Mouse (Mus musculus) heart, embryonic 10.5 days (tissue): Measurements from ENCODE around the gene Pex5l. TPM values are rescaled to one million over a fixed set of nuclear protein-coding genes. Genes with fewer than 3 reads are reported as not detected.

Experiments used
- DNase-seq: peaks from one replicate; pipeline ENCODE4 v3.0.0-alpha.2; 2017; ENCODE audit warnings: low spot score
- H3K27ac ChIP-seq: fragments of 300-500 bp; sonication (generic); 2 replicates; pipeline ENCODE4 v1.5.1; 2016; ENCODE audit warnings: mild to moderate bottlenecking
- H3K27me3 ChIP-seq: fragments of 300-500 bp; sonication (generic); 2 replicates; pipeline ENCODE4 v1.6.1; 2016; ENCODE audit warnings: mild to moderate bottlenecking; ENCODE audit not compliant: poor library complexity, insufficient read depth, severe bottlenecking
- H3K36me3 ChIP-seq: fragments of 300-500 bp; sonication (generic); 2 replicates; pipeline ENCODE4 v1.6.1; 2016; ENCODE audit warnings: mild to moderate bottlenecking, moderate library complexity
- H3K4me1 ChIP-seq: fragments of 300-500 bp; sonication (generic); 2 replicates; pipeline ENCODE4 v1.6.1; 2016; ENCODE audit warnings: mild to moderate bottlenecking
- H3K4me3 ChIP-seq: fragments of 300-500 bp; sonication (generic); 2 replicates; pipeline ENCODE4 v1.5.1; 2016; ENCODE audit warnings: mild to moderate bottlenecking, moderate library complexity
- H3K9me3 ChIP-seq: fragments of 300-500 bp; sonication (generic); 2 replicates; pipeline ENCODE4 v1.6.1; 2016; ENCODE audit warnings: mild to moderate bottlenecking, moderate library complexity
- WGBS: fragments of 180-500 bp; shearing (Covaris S2); methylation state at CpG from one replicate; pipeline ENCODE4 v1.1.7; 2016; 5-methylcytosine and 5-hydroxymethylcytosine counted together
- polyA plus RNA-seq: library from polyadenylated mRNA; unstranded; fragments of >200 nt; fragmentation: Nextera tagmentation; extraction: Ambion mirVana; gene quantifications from 2 replicates; pipeline ENCODE4 v1.2.1, GENCODE M21; 2016

The Pex5l gene
- polyA plus RNA-seq, 1 experiment from 2014 or later = 0.14 TPM

- 58% methylated on average over 4 of the region's 4 CpGs for WGBS
- H3K27me3 ChIP-seq = no peaks in the 10 kb centered on the region
- no peak for DNase-seq
- no peaks in the 10 kb centered on the region for H3K9me3 ChIP-seq
- no peak overlapping the region for H3K27ac ChIP-seq
- H3K36me3 ChIP-seq = no peaks in the 10 kb centered on the region
- peaks cover under 1% of the 10 kb centered on the region; the same call in 1 of the 2 replicates for H3K4me1 ChIP-seq
- no peak overlapping the region for H3K4me3 ChIP-seq
Observed at GRCm38 (mm10) chr3:33088276-33088675, 54.8 kb downstream of the Pex5l start.

GRCm38 (mm10) chr3:33082806-33083338 is 60.2 kb downstream of the Pex5l start:
- Histone ChIP-seq H3K27ac (no peak overlapping the region), H3K27me3 (no peaks in the 10 kb centered on the region), H3K4me1 (peaks cover 9% of the 10 kb centered on the region; the same call in 1 of the 2 replicates), H3K9me3 (no peaks in the 10 kb centered on the region), H3K4me3 (peak overlapping the region; percentile 34), H3K36me3 (no peaks in the 10 kb centered on the region)
- 18% methylated on average over 8 of the region's 8 CpGs for WGBS
- DNase-seq = peak; percentile 72

- H3K27me3 ChIP-seq = no peaks in the 10 kb centered on the region
- no peak for DNase-seq
- no peaks in the 10 kb centered on the region for H3K9me3 ChIP-seq
- H3K27ac ChIP-seq = no peak overlapping the region
- 84% methylated on average over 4 of the region's 4 CpGs for WGBS
- no peak overlapping the region for H3K4me3 ChIP-seq
- H3K36me3 ChIP-seq = no peaks in the 10 kb centered on the region
- H3K4me1 ChIP-seq = peaks cover 9% of the 10 kb centered on the region; the same call in 1 of the 2 replicates
Observed at GRCm38 (mm10) chr3:33081793-33082192, 61.3 kb downstream of the Pex5l start.

- no peaks in the 10 kb centered on the region for H3K36me3 ChIP-seq
- H3K4me3 ChIP-seq = no peak overlapping the region
- H3K27ac ChIP-seq = no peak overlapping the region
- no peaks in the 10 kb centered on the region for H3K27me3 ChIP-seq
- 87% methylated on average over 1 of the region's 1 CpGs for WGBS
- peaks cover 9% of the 10 kb centered on the region; the same call in 1 of the 2 replicates for H3K4me1 ChIP-seq
- DNase-seq = no peak
- H3K9me3 ChIP-seq = no peaks in the 10 kb centered on the region
Observed at GRCm38 (mm10) chr3:33079658-33080057, 63.4 kb downstream of the Pex5l start.

- DNase-seq = no peak
- H3K4me3 ChIP-seq = no peak overlapping the region
- H3K27ac ChIP-seq = no peak overlapping the region
- no peaks in the 10 kb centered on the region for H3K27me3 ChIP-seq
- 82% methylated on average over 3 of the region's 3 CpGs for WGBS
- H3K4me1 ChIP-seq = peaks cover 9% of the 10 kb centered on the region; the same call in 1 of the 2 replicates
- no peaks in the 10 kb centered on the region for H3K9me3 ChIP-seq
- H3K36me3 ChIP-seq = no peaks in the 10 kb centered on the region
Observed at GRCm38 (mm10) chr3:33079171-33079570, 63.9 kb downstream of the Pex5l start.

- H3K4me3 ChIP-seq = no peak overlapping the region
- H3K27me3 ChIP-seq = no peaks in the 10 kb centered on the region
- no peaks in the 10 kb centered on the region for H3K36me3 ChIP-seq
- 78% methylated on average over 2 of the region's 2 CpGs for WGBS
- no peaks in the 10 kb centered on the region for H3K9me3 ChIP-seq
- H3K4me1 ChIP-seq = no peaks in the 10 kb centered on the region
- H3K27ac ChIP-seq = no peak overlapping the region
- no peak for DNase-seq
Observed at GRCm38 (mm10) chr3:33075696-33076095, 67.4 kb downstream of the Pex5l start.

GRCm38 (mm10) chr3:33074266-33074981 is 68.6 kb downstream of the Pex5l start:
- WGBS = 63% methylated on average over 10 of the region's 10 CpGs
- Histone ChIP-seq H3K4me3 (no peak overlapping the region), H3K36me3 (no peaks in the 10 kb centered on the region), H3K27ac (no peak overlapping the region), H3K4me1 (no peaks in the 10 kb centered on the region), H3K9me3 (no peaks in the 10 kb centered on the region), H3K27me3 (no peaks in the 10 kb centered on the region)
- no peak for DNase-seq

GRCm38 (mm10) chr3:33073905-33074265 is 69.2 kb downstream of the Pex5l start:
- no peaks in the 10 kb centered on the region for H3K27me3 ChIP-seq
- WGBS = 77% methylated on average over 1 of the region's 1 CpGs
- H3K4me3 ChIP-seq = no peak overlapping the region
- no peak for DNase-seq
- H3K4me1 ChIP-seq = no peaks in the 10 kb centered on the region
- no peaks in the 10 kb centered on the region for H3K36me3 ChIP-seq
- H3K27ac ChIP-seq = no peak overlapping the region
- no peaks in the 10 kb centered on the region for H3K9me3 ChIP-seq

GRCm38 (mm10) chr3:33070771-33071170 is 72.3 kb downstream of the Pex5l start:
- Histone ChIP-seq H3K4me1 (no peaks in the 10 kb centered on the region), H3K36me3 (no peaks in the 10 kb centered on the region), H3K4me3 (no peak overlapping the region), H3K9me3 (no peaks in the 10 kb centered on the region), H3K27ac (no peak overlapping the region), H3K27me3 (no peaks in the 10 kb centered on the region)
- DNase-seq = no peak
- 90% methylated on average over 6 of the region's 6 CpGs for WGBS

GRCm38 (mm10) chr3:33068146-33068545 is 74.9 kb downstream of the Pex5l start:
- no peaks in the 10 kb centered on the region for H3K9me3 ChIP-seq
- no peak overlapping the region for H3K4me3 ChIP-seq
- no peak for DNase-seq
- no peaks in the 10 kb centered on the region for H3K27me3 ChIP-seq
- H3K27ac ChIP-seq = no peak overlapping the region
- WGBS = 84% methylated on average over 5 of the region's 5 CpGs
- H3K36me3 ChIP-seq = no peaks in the 10 kb centered on the region
- no peaks in the 10 kb centered on the region for H3K4me1 ChIP-seq

- Histone ChIP-seq H3K27me3 (no peaks in the 10 kb centered on the region), H3K4me3 (no peak overlapping the region), H3K9me3 (no peaks in the 10 kb centered on the region), H3K4me1 (no peaks in the 10 kb centered on the region), H3K27ac (no peak overlapping the region), H3K36me3 (no peaks in the 10 kb centered on the region)
- DNase-seq = no peak
- WGBS = 67% methylated on average over 6 of the region's 6 CpGs
Observed at GRCm38 (mm10) chr3:33063590-33063989, 79.5 kb downstream of the Pex5l start.

GRCm38 (mm10) chr3:33061428-33061827 is 81.6 kb downstream of the Pex5l start:
- no peaks in the 10 kb centered on the region for H3K9me3 ChIP-seq
- WGBS = 80% methylated on average over 2 of the region's 2 CpGs
- DNase-seq = no peak
- no peak overlapping the region for H3K4me3 ChIP-seq
- H3K27me3 ChIP-seq = no peaks in the 10 kb centered on the region
- no peaks in the 10 kb centered on the region for H3K4me1 ChIP-seq
- no peaks in the 10 kb centered on the region for H3K36me3 ChIP-seq
- H3K27ac ChIP-seq = no peak overlapping the region

GRCm38 (mm10) chr3:33061016-33061415 is 82.0 kb downstream of the Pex5l start:
- DNase-seq = no peak
- Histone ChIP-seq H3K4me1 (no peaks in the 10 kb centered on the region), H3K27ac (no peak overlapping the region), H3K9me3 (no peaks in the 10 kb centered on the region), H3K4me3 (no peak overlapping the region), H3K27me3 (no peaks in the 10 kb centered on the region), H3K36me3 (no peaks in the 10 kb centered on the region)
- WGBS = 77% methylated on average over 4 of the region's 4 CpGs
